Mouse (Mus musculus): ENCODE measurements around the gene Fam19a3.
A peak's percentile ranks its signal among the peaks of the same experiment; 100 is the strongest.
"Not testable (repeated sequence)": the region's sequence is repeated elsewhere in the genome, so short reads cannot be mapped to it uniquely, and the experiment has no call there.

Fam19a3 gene

GRCm38 (mm10) chr3:104781471-104781903, at the start of gene Fam19a3:
Fam19a3 (minus strand) TSS chr3:104781840.
- DNase-seq, result peak; percentile 54

GRCm38 (mm10) chr3:104822413-104822812, 40.8 kb upstream of the Fam19a3 start:
- no peak for DNase-seq

GRCm38 (mm10) chr3:104820426-104820825, 38.8 kb upstream of the Fam19a3 start:
- DNase-seq, result no peak

- peak; percentile 26 for DNase-seq
Measured at GRCm38 (mm10) chr3:104818749-104819134, 37.1 kb upstream of the Fam19a3 start.

GRCm38 (mm10) chr3:104817991-104818748, 36.5 kb upstream of the Fam19a3 start, which contains the start of gene Mov10:
Mov10 (minus strand) TSS chr3:104818563.
- DNase-seq, result peak; percentile 75

GRCm38 (mm10) chr3:104817481-104817990, 35.9 kb upstream of the Fam19a3 start:
- DNase-seq, result peak; percentile 51

- no peak for DNase-seq
Measured at GRCm38 (mm10) chr3:104816130-104816529, 34.5 kb upstream of the Fam19a3 start.

- DNase-seq, result no peak
Measured at GRCm38 (mm10) chr3:104815346-104815745, 33.7 kb upstream of the Fam19a3 start.

- DNase-seq, result no peak
Measured at GRCm38 (mm10) chr3:104814746-104815145, 33.1 kb upstream of the Fam19a3 start.

GRCm38 (mm10) chr3:104813227-104813626, 31.6 kb upstream of the Fam19a3 start:
- not testable (repeated sequence) for DNase-seq

GRCm38 (mm10) chr3:104812254-104812653, 30.6 kb upstream of the Fam19a3 start:
- DNase-seq, result no peak

- no peak for DNase-seq
Measured at GRCm38 (mm10) chr3:104811752-104812151, 30.1 kb upstream of the Fam19a3 start.

- DNase-seq, result no peak
Measured at GRCm38 (mm10) chr3:104805539-104805938, 23.9 kb upstream of the Fam19a3 start.

GRCm38 (mm10) chr3:104804312-104804711, 22.7 kb upstream of the Fam19a3 start:
- DNase-seq, result no peak

- no peak for DNase-seq
Measured at GRCm38 (mm10) chr3:104801481-104801880, 19.8 kb upstream of the Fam19a3 start.

GRCm38 (mm10) chr3:104800681-104801080, 19.0 kb upstream of the Fam19a3 start:
- DNase-seq, result no peak

- DNase-seq, result peak; percentile 66
Measured at GRCm38 (mm10) chr3:104796430-104797082, 14.9 kb upstream of the Fam19a3 start.

- DNase-seq, result no peak
Measured at GRCm38 (mm10) chr3:104795661-104796340, 14.2 kb upstream of the Fam19a3 start.

GRCm38 (mm10) chr3:104794953-104795470, 13.4 kb upstream of the Fam19a3 start:
- no peak for DNase-seq

- peak; percentile 97 for DNase-seq
Measured at GRCm38 (mm10) chr3:104793871-104794828, 12.5 kb upstream of the Fam19a3 start.

GRCm38 (mm10) chr3:104792360-104793270, 11.0 kb upstream of the Fam19a3 start:
- DNase-seq, result no peak

Measured in lung, postnatal 36 days (tissue).